Mouse (Mus musculus) G1E-ER4 (cell line): ENCODE measurements around the gene Tmem171. TPM values are rescaled to one million over a fixed set of nuclear protein-coding genes. Genes with fewer than 3 reads are reported as not detected.

Source experiments
- GATA1 ChIP-seq: IDR thresholded peaks from one replicate; pipeline ENCODE4 v1.8.0; 2012; ENCODE audit warnings: low read length, inconsistent platforms
- polyA plus RNA-seq: library from polyadenylated mRNA; stranded (reverse); fragments of >175 nt; gene quantifications from 2 replicates; pipeline ENCODE4 v1.2.3, GENCODE M21; 2012

Gene Tmem171
- polyA plus RNA-seq, 1 experiment, result not detected

DNA sequence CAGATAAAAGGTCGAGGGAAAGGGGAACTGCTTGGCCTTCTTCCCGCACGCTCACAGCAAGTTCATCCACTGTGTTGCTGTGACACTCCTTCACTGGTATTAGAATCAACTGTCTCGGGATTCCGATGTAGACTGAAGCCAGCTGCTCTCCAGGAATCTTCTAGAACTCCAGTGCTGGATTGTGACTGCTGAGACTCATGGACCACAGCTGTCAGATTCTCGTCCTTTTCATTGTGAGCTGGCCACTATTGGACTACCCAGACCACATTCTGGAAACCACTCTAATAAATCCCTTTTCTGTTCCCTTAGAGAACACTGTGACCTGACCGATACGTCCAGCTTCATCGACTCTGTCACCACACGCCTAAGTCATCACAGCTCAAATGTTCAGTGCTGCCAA lies 29.4 kb downstream of the Tmem171 start:
- TF ChIP-seq GATA1, result no peak

DNA sequence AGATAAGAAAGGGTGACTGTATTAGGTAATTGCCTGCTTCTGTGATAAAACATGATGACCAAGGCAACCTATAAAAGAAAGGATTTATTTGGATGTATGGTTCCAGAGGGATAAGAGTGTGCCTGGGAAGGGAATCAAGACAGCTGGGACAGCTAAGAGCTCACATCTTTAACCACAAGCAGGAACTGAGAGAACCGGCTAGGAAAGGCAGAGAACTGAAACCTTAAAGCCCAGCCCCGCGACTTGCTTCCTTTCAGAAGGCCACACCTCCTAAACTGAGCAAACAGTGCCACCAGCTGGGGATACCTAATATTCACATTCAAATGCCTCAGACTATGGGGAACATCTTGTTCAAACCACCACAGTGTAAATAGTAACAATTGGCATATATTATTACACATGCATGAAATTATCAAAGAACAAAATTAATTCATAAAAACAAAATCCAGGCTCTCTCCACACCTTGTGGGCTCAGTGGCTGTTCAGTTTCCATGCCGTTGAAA lies 32.4 kb downstream of the Tmem171 start:
- TF ChIP-seq GATA1, result no peak

- TF ChIP-seq GATA1, result no peak
These were observed 38.6 kb downstream of the Tmem171 start for GRCm38 (mm10) chr13:98656034-98656471.

DNA sequence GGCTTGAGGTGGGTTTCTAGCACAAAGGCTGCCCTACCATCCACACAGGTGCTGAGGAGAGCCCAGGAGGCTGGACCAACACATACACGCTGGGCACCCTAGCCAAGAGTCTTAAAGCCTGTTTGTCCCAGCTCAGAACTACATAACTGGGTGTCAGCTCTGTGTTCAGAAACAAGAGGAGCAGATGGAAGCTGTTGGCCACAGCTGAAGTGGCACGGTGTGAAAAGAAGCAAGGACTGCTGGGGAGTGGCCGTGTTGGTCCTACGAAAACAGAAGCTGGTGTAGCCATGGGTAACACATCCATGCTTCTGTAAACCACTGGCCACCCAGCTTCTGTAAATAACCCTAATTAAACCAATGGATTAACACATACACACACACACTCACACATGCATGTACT lies 39.3 kb downstream of the Tmem171 start:
- no peak for TF ChIP-seq GATA1

- TF ChIP-seq GATA1, result no peak
These were observed 40.3 kb downstream of the Tmem171 start for GRCm38 (mm10) chr13:98654129-98654939.

DNA sequence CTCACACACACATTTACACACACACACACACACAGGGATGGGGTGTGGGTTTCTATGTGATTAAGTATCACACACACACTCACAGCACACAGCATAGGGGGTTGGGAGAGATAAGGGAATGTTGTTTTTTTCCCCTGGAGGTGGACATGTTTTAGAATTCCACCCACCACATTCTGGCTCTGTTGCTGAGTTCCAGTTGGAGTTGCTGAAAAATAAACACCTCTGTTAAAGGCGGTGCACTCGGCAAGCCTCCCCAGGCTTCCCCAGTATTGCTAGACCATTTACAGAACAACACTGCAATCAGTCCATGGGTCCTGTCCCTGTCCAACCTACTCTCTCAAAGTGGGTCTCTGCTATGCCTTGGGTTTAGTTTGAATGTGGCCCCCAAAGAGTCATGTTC lies 42.4 kb downstream of the Tmem171 start:
- no peak for TF ChIP-seq GATA1

- TF ChIP-seq GATA1, result no peak
These were observed 43.2 kb downstream of the Tmem171 start for GRCm38 (mm10) chr13:98651228-98651977.

- TF ChIP-seq GATA1, result no peak
These were observed 46.7 kb downstream of the Tmem171 start for GRCm38 (mm10) chr13:98647775-98648568.

- TF ChIP-seq GATA1, result no peak
These were observed 56.0 kb downstream of the Tmem171 start for GRCm38 (mm10) chr13:98638507-98639166.

DNA sequence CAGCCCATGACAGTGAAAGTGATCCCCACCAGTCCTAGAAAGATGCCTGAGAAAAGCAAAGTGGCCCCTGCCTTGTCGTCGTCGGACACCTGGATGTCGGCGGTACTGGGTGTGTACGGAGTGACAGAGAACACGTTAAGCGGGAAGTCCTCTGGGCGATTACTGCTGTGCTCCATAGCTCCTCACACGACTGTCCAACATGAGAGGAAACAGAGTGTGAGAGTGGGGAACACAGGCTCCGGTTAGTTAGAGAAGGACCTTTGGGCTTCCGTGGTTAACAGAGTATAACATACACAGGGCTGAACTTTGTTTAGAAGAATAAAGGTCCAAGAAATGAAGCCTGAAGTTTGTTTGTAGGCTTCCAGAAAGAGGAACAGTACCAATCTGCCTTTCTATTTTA lies 57.5 kb downstream of the Tmem171 start, which contains the start of gene Tmem174:
TSS of gene Tmem174 (minus strand) at position 266 of the 400 bp plus-strand sequence.
- TF ChIP-seq GATA1, result no peak

DNA sequence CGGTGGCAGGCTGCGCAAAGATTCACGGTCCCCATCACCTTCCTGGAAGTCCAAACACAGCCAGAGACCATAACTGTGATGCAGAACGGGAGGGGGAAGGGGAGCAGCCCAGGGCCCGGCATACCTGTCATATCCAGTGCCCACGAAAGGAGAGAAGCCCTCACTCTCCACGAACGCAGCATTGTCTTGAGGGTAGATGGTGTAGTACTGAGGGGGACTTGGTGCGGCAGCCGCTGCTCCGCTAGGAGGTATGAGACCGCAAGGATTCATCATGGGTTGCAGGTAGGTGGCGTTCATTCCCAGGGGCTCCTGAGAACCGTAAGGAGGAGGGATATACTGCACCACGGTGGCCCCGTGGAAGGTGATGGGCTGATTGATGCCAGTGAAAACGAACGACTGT lies 58.1 kb downstream of the Tmem171 start:
- TF ChIP-seq GATA1, result no peak

Other genes starting within 250 kb of the Tmem171 start
- gene Gm10320, start 202.8 kb downstream of the Tmem171 start, polyA plus RNA-seq, result 0.69 and 0.83 TPM in 2 replicates
- gene Tmem174, start 57.4 kb downstream of the Tmem171 start, polyA plus RNA-seq, result not detected in 2 replicates
- 5.8 and 7.6 TPM in 2 replicates for gene Fcho2, start 120.6 kb upstream of the Tmem171 start, polyA plus RNA-seq
- 12.2 and 12.4 TPM in 2 replicates for gene Tnpo1, start 231.6 kb upstream of the Tmem171 start, polyA plus RNA-seq